In genomic region chr15:87635272-87635671, GRCm38 (mm10) we compare ENCODE assay signal across 18 mouse cellular contexts.
DNase-seq lines count a peak whose midpoint lies in the region; ATAC-seq lines count a peak whose summit lies in the region.
"Had no signal": no experiment of that assay in that cellular context is flagged by ENCODE, and none has a peak within 500 bp of the region (broad histone marks: within the 10 kb centered on the region; RNA-seq: fewer than 3 reads in every experiment).

No protein-coding gene starts in this region.

- no peak for ATAC-seq in cerebellum, adult (ENCODE audit: insufficient number of reproducible peaks, low FRiP score, low TSS enrichment)
- ATAC-seq: activated CD4-positive, CD25-positive, alpha-beta regulatory T cell, adult 4 months; CD4-positive, CD25-positive, alpha-beta regulatory T cell, adult 4 months; forebrain, embryonic 14.5 days; forebrain, embryonic 16.5 days; Patski had no signal

- peak; percentile 44 to 53 for DNase-seq in cerebellum, adult 18-20 months
- no peak for DNase-seq in cerebellum, adult 9-11 months
- DNase-seq in cerebellum, postnatal 10 days = peak; percentile 49 to 72
- peak; percentile 35 to 37 for DNase-seq in cerebellum, postnatal 36 days
- no peak for DNase-seq in cerebellum, adult 8-10 months
- DNase-seq in left cerebral cortex, postnatal 4 days = peak; percentile 50
- DNase-seq in left cerebral cortex, adult 8-10 months (ENCODE audit: low spot score in 2 of 2) = no peak
- DNase-seq: adrenal gland, adult 8-10 months; adrenal gland, postnatal 14 days; adrenal gland, postnatal 36 days; B cell, adult 2 months; embryo, embryonic 11 days had no signal

- intact Hi-C loops in left cerebral cortex, postnatal 4 days (cut with DNase I) = loop anchor here (10.0 kb wide), 1 partner anchor 320 kb away; no protein-coding TSS in a partner anchor

Comparison
In these comparisons a context has a peak if more than half of its experiments do, and no peak if none do; other contexts are left out.
1. DNase-seq: peak in cerebellum, adult 18-20 months (2 of 2), cerebellum, postnatal 10 days (2 of 2), cerebellum, postnatal 36 days (2 of 2) and left cerebral cortex, postnatal 4 days (single experiment); none in cerebellum, adult 9-11 months (single experiment), cerebellum, adult 8-10 months (single experiment) and left cerebral cortex, adult 8-10 months (0 of 2).